Mouse (Mus musculus) frontal cortex, adult 2 months (tissue): ENCODE measurements around the gene Liph. TPM values are rescaled to one million over a fixed set of nuclear protein-coding genes. Genes with fewer than 3 reads are reported as not detected.
"Not testable (repeated sequence)": the region's sequence is repeated elsewhere in the genome, so short reads cannot be mapped to it uniquely, and the experiment has no call there.

Source experiments
- DNase-seq, 2 experiments: peaks; one replicate each; pipeline ENCODE4 v3.0.0; 2022; ENCODE audit warnings: low spot score in 1 of 2; ENCODE audit errors: extremely low spot score in 1 of 2
- polyA plus RNA-seq: library from polyadenylated mRNA; depleted of rRNA; stranded (reverse); fragments of >200 nt; gene quantifications from 2 replicates; pipeline ENCODE4 v1.2.3, GENCODE M21; 2012; rRNA removed

Liph gene
- polyA plus RNA-seq, 1 experiment, result 1.8 TPM

- DNase-seq, result peak in 1 of 2 experiments; percentile 32
Measured at GRCm38 (mm10) chr16:21977347-21977746, 18.1 kb downstream of the Liph start.

- DNase-seq, result peak in 1 of 2 experiments; percentile 17
Measured at GRCm38 (mm10) chr16:21976203-21976602, 19.3 kb downstream of the Liph start.

- DNase-seq, result no peak
Measured at GRCm38 (mm10) chr16:21971446-21971845, 24.0 kb downstream of the Liph start.

- DNase-seq, result no peak
Measured at GRCm38 (mm10) chr16:21970536-21970935, 24.9 kb downstream of the Liph start.

GRCm38 (mm10) chr16:21969874-21970273 lies 25.6 kb downstream of the Liph start:
- no peak for DNase-seq

- DNase-seq, result no peak
Measured at GRCm38 (mm10) chr16:21965576-21965975, 29.9 kb downstream of the Liph start.

GRCm38 (mm10) chr16:21955591-21955990 lies 39.9 kb downstream of the Liph start:
- DNase-seq, result no peak

- DNase-seq, result peak; percentile 75 to 93
Measured at GRCm38 (mm10) chr16:21946761-21947715, 48.4 kb downstream of the Liph start, which contains the start of gene Tmem41a. Tmem41a (minus strand) TSS chr16:21947552.

GRCm38 (mm10) chr16:21928471-21928870 lies 67.0 kb downstream of the Liph start:
- DNase-seq, result no peak

GRCm38 (mm10) chr16:21916681-21917080 lies 78.8 kb downstream of the Liph start:
- no peak for DNase-seq

GRCm38 (mm10) chr16:21913347-21913746 lies 82.1 kb downstream of the Liph start:
- DNase-seq, result no peak

GRCm38 (mm10) chr16:21908906-21909305 lies 86.6 kb downstream of the Liph start:
- DNase-seq, result not testable (repeated sequence)

- no peak for DNase-seq
Measured at GRCm38 (mm10) chr16:21906902-21907301, 88.6 kb downstream of the Liph start.

GRCm38 (mm10) chr16:21905996-21906395 lies 89.5 kb downstream of the Liph start:
- no peak for DNase-seq

GRCm38 (mm10) chr16:21904636-21905035 lies 90.8 kb downstream of the Liph start:
- DNase-seq, result no peak

Other genes with a start within 250 kb of the Liph start
- 5.7 and 6.1 TPM in 2 replicates for gene Ehhadh, start 207.9 kb downstream of the Liph start, polyA plus RNA-seq
- 7.8 and 7.9 TPM in 2 replicates for gene Map3k13, start 201.3 kb downstream of the Liph start, polyA plus RNA-seq
- gene Tmem41a, start 48.1 kb downstream of the Liph start, polyA plus RNA-seq, result 19.2 and 21.3 TPM in 2 replicates
- 59.8 and 60.1 TPM in 2 replicates for gene Senp2, start 13.8 kb upstream of the Liph start, polyA plus RNA-seq
- 1.3 and 1.9 TPM in 2 replicates for gene Igf2bp2, start 167.6 kb upstream of the Liph start, polyA plus RNA-seq